8 mouse cellular contexts compared by ENCODE assay signal in genomic region chr9:51076300-51076978, GRCm38 (mm10). TPM values are rescaled to one million over a fixed set of nuclear protein-coding genes. Genes with fewer than 3 reads are reported as not detected.
DNase-seq lines count a peak whose midpoint lies in the region; ATAC-seq and TF ChIP-seq lines count a peak whose summit lies in the region.

No protein-coding gene starts in this region.

- ATAC-seq in kidney, embryonic 15.5 days (replicated peaks; ENCODE audit: low FRiP score), result peak; percentile 67
- peak; percentile 47 for ATAC-seq in megakaryocyte, adult 5-6 weeks (ENCODE audit: poor library complexity, severe bottlenecking)
- ATAC-seq in stomach, postnatal 0 days (ENCODE audit: low FRiP score, low TSS enrichment), result peak; percentile 47

- no peaks in the 10 kb centered on the region for H3K4me1 ChIP-seq in liver, adult 2 months (ENCODE audit: control insufficient read depth, insufficient read depth, low read length)
- H3K4me1 ChIP-seq in kidney, embryonic 15.5 days, result peaks cover 14% of the 10 kb centered on the region
- H3K4me1 ChIP-seq in stomach, postnatal 0 days (replicated peaks; ENCODE audit: control insufficient read depth, insufficient read depth), result no peaks in the 10 kb centered on the region

- peak overlapping the region; percentile 88 for H3K4me2 ChIP-seq in kidney, embryonic 15.5 days
- peak overlapping the region; percentile 90 for H3K4me2 ChIP-seq in stomach, postnatal 0 days (replicated peaks; ENCODE audit: low read depth)

- no peaks in the 10 kb centered on the region for H3K9me3 ChIP-seq in kidney, embryonic 15.5 days (replicated peaks)
- no peaks in the 10 kb centered on the region for H3K9me3 ChIP-seq in stomach, postnatal 0 days (ENCODE audit: control insufficient read depth, low read length)

- no peaks in the 10 kb centered on the region for H3K79me2 ChIP-seq in liver, adult 2 months (ENCODE audit: control insufficient read depth, insufficient read depth, low read length)

- peak overlapping the region; percentile 52 for H3K9ac ChIP-seq in liver, adult 2 months (ENCODE audit: low read depth, low read length)
- H3K9ac ChIP-seq in kidney, embryonic 15.5 days, result peak overlapping the region; percentile 50
- peak overlapping the region; percentile 54 for H3K9ac ChIP-seq in stomach, postnatal 0 days (ENCODE audit: low read length)

- DNase-seq in liver, adult 2 months (ENCODE audit: extremely low read depth, low read depth, low spot score), result no peak
- DNase-seq in liver, result no peak
- peak; percentile 27 to 33 for DNase-seq in cerebellum, postnatal 10 days
- peak; percentile 26 for DNase-seq in heart, adult 8-10 months (ENCODE audit: low spot score)
- peak; percentile 24 for DNase-seq in stomach, postnatal 0 days (ENCODE audit: low spot score)
- DNase-seq in right cerebral cortex, postnatal 4 days, result no peak

- under 1% methylated on average over 17 of the region's 17 CpGs for WGBS in liver, adult 2 months
- under 1% methylated on average over 17 of the region's 17 CpGs for WGBS in kidney, embryonic 15.5 days
- WGBS in stomach, postnatal 0 days, result under 1% methylated on average over 17 of the region's 17 CpGs

- no peak for TF ChIP-seq POLR2A in liver, adult 2 months (IDR thresholded peaks at IDR 0.05; ENCODE audit: extremely low read depth, insufficient read depth, low read length)

- H3K27me3 ChIP-seq in liver, adult 2 months (ENCODE audit: control insufficient read depth, insufficient read depth, low read length), result no peaks in the 10 kb centered on the region
- H3K27me3 ChIP-seq in kidney, embryonic 15.5 days, result no peaks in the 10 kb centered on the region
- no peaks in the 10 kb centered on the region for H3K27me3 ChIP-seq in stomach, postnatal 0 days (ENCODE audit: control insufficient read depth, insufficient read depth, low read length)

- H3K27ac ChIP-seq in liver, adult 2 months (replicated peaks; ENCODE audit: insufficient read depth, low read depth, low read length), result no peak overlapping the region
- H3K27ac ChIP-seq in kidney, embryonic 15.5 days, result peak overlapping the region; percentile 69; the same call in 1 of the 2 replicates
- peak overlapping the region; percentile 63 for H3K27ac ChIP-seq in stomach, postnatal 0 days (replicated peaks)

- H3K36me3 ChIP-seq in liver, adult 2 months (ENCODE audit: control insufficient read depth, insufficient read depth, low read length), result no peaks in the 10 kb centered on the region
- H3K36me3 ChIP-seq in kidney, embryonic 15.5 days, result no peaks in the 10 kb centered on the region
- H3K36me3 ChIP-seq in stomach, postnatal 0 days (ENCODE audit: control insufficient read depth, insufficient read depth, low read length), result no peaks in the 10 kb centered on the region

- TF ChIP-seq CTCF in liver, adult 2 months (IDR thresholded peaks at IDR 0.05; ENCODE audit: low read depth, low read length), result no peak
- TF ChIP-seq CTCF in stomach, postnatal 0 days (IDR thresholded peaks at IDR 0.05; ENCODE audit: low read depth), result no peak

- peak overlapping the region; percentile 68 for H3K4me3 ChIP-seq in liver, adult 2 months (ENCODE audit: insufficient read depth, low read depth, low read length)
- H3K4me3 ChIP-seq in kidney, embryonic 15.5 days (replicated peaks), result peak overlapping the region; percentile 57
- H3K4me3 ChIP-seq in stomach, postnatal 0 days (ENCODE audit: low read depth, low read length), result peak overlapping the region; percentile 49

- TF ChIP-seq EP300 in stomach, postnatal 0 days (optimal IDR thresholded peaks at IDR 0.05), result no peak

RNA-seq across cellular contexts. Expression of gene Layn, which starts 0.5 kb away (rescaled TPM):
- total RNA-seq in liver, adult 2 months (2014; rRNA removed), result 0.87 and 1.4 TPM in 2 replicates
- polyA plus RNA-seq in liver, adult 2 months (2012; rRNA removed), result 0.25 and 0.55 TPM in 2 replicates
- total RNA-seq in heart, adult 8-10 months (2022), result 1 to 10 TPM; 5.0 to 5.5 (median 5.2) TPM
- polyA plus RNA-seq in kidney, embryonic 15.5 days (2015; fragmentation: Nextera tagmentation; extraction: Ambion mirVana), result 7.5 and 8.1 TPM in 2 replicates
- total RNA-seq in megakaryocyte, adult 5-6 weeks (2015), result 5.9 and 8.1 TPM in 2 replicates
- 16.3 and 20.6 TPM in 2 replicates for total RNA-seq in megakaryocyte, adult 5-6 weeks (2017)
- 2.5 and 2.9 TPM in 2 replicates for polyA plus RNA-seq in stomach, postnatal 0 days (2015; fragmentation: Nextera tagmentation; extraction: Ambion mirVana)

RNA-seq across cellular contexts. Expression of gene Btg4, which starts 15.7 kb away (rescaled TPM):
- total RNA-seq in liver, adult 2 months (2014; rRNA removed), result not detected in 2 replicates
- not detected in 2 replicates for polyA plus RNA-seq in liver, adult 2 months (2012; rRNA removed)
- total RNA-seq in heart, adult 8-10 months (2022), result not detected
- not detected in 2 replicates for polyA plus RNA-seq in kidney, embryonic 15.5 days (2015; fragmentation: Nextera tagmentation; extraction: Ambion mirVana)
- total RNA-seq in megakaryocyte, adult 5-6 weeks (2015), result not detected in 2 replicates
- not detected in 2 replicates for total RNA-seq in megakaryocyte, adult 5-6 weeks (2017)
- polyA plus RNA-seq in stomach, postnatal 0 days (2015; fragmentation: Nextera tagmentation; extraction: Ambion mirVana), result not detected in 2 replicates

RNA-seq across cellular contexts. Expression of gene 4833427G06Rik, which starts 25.4 kb away (rescaled TPM):
- not detected in 2 replicates for total RNA-seq in liver, adult 2 months (2014; rRNA removed)
- polyA plus RNA-seq in liver, adult 2 months (2012; rRNA removed), result not detected in 2 replicates
- not detected for total RNA-seq in heart, adult 8-10 months (2022)
- not detected in 2 replicates for polyA plus RNA-seq in kidney, embryonic 15.5 days (2015; fragmentation: Nextera tagmentation; extraction: Ambion mirVana)
- total RNA-seq in megakaryocyte, adult 5-6 weeks (2015), result not detected in 2 replicates
- total RNA-seq in megakaryocyte, adult 5-6 weeks (2017), result not detected in 2 replicates
- not detected in 2 replicates for polyA plus RNA-seq in stomach, postnatal 0 days (2015; fragmentation: Nextera tagmentation; extraction: Ambion mirVana)

Comparison
In these comparisons a context has a peak if more than half of its experiments do, and no peak if none do; other contexts are left out.
1. DNase-seq: peak in cerebellum, postnatal 10 days (2 of 2), heart, adult 8-10 months (single experiment) and stomach, postnatal 0 days (single experiment); none in liver, adult 2 months (single experiment), liver (single experiment) and right cerebral cortex, postnatal 4 days (single experiment).
2. Peak in every context shown above with its lines, with median percentiles within 50 percentile points of each other: H3K4me3 ChIP-seq, H3K9ac ChIP-seq and ATAC-seq.